Mouse (Mus musculus) intestine, postnatal 0 days (tissue): ENCODE results near the gene Peli3. TPM values are rescaled to one million over a fixed set of nuclear protein-coding genes. Genes with fewer than 3 reads are reported as not detected.
A peak's percentile ranks its signal among the peaks of the same experiment; 100 is the strongest.
"Not testable (repeated sequence)": the region's sequence is repeated elsewhere in the genome, so short reads cannot be mapped to it uniquely, and the experiment has no call there.

Source experiments
- ATAC-seq: fragments of 200-750 bp; cut with Nextera tagmentation; 2 replicates; pipeline ENCODE4 v1.8.0; 2017; ENCODE audit warnings: mild to moderate bottlenecking, moderate TSS enrichment, moderate library complexity
- H3K27ac ChIP-seq: fragments of 300-500 bp; sonication (generic); 2 replicates; pipeline ENCODE4 v1.5.1; 2014; ENCODE audit warnings: mild to moderate bottlenecking, low read depth, low read length, moderate library complexity
- H3K27me3 ChIP-seq: fragments of 300-500 bp; sonication (generic); replicated peaks from 2 replicates; pipeline ENCODE4 v1.6.1; 2014; ENCODE audit warnings: low read length, mixed read lengths; ENCODE audit not compliant: control insufficient read depth, insufficient read depth
- H3K36me3 ChIP-seq: fragments of 300-500 bp; sonication (generic); 2 replicates; pipeline ENCODE4 v1.6.1; 2014; ENCODE audit warnings: mild to moderate bottlenecking, moderate library complexity; ENCODE audit not compliant: control insufficient read depth, insufficient read depth
- H3K4me1 ChIP-seq: fragments of 300-500 bp; sonication (generic); replicated peaks from 2 replicates; pipeline ENCODE4 v1.6.1; 2014; ENCODE audit warnings: antibody characterized with exemption, low read length, mixed read lengths; ENCODE audit not compliant: control insufficient read depth, insufficient read depth
- H3K4me2 ChIP-seq: fragments of 300-500 bp; sonication (generic); replicated peaks from 2 replicates; pipeline ENCODE4 v1.6.1; 2014; ENCODE audit warnings: low read depth, mild to moderate bottlenecking, moderate library complexity
- H3K4me3 ChIP-seq: fragments of 300-500 bp; sonication (generic); 2 replicates; pipeline ENCODE4 v1.5.1; 2014; ENCODE audit warnings: low read depth, low read length
- H3K9ac ChIP-seq: fragments of 300-500 bp; sonication (generic); 2 replicates; pipeline ENCODE4 v1.6.1; 2014; ENCODE audit warnings: mild to moderate bottlenecking, low read depth, low read length
- H3K9me3 ChIP-seq: fragments of 300-500 bp; sonication (generic); 2 replicates; pipeline ENCODE4 v1.6.1; 2016; ENCODE audit warnings: mixed run types; ENCODE audit not compliant: control insufficient read depth
- CTCF ChIP-seq: sonication (generic); IDR thresholded peaks from 2 replicates; pipeline ENCODE4 v1.5.1; 2016; ENCODE audit warnings: low read depth, mild to moderate bottlenecking, control low read depth, antibody characterized with exemption, moderate library complexity
- WGBS: fragments of 180-500 bp; shearing (Covaris S2); extraction: QIAGEN DNeasy Blood & Tissue Kit; methylation state at CpG from one replicate; pipeline ENCODE4 v1.1.7; 2014; 5-methylcytosine and 5-hydroxymethylcytosine counted together
- polyA plus RNA-seq: library from polyadenylated mRNA; unstranded; fragments of >200 nt; fragmentation: Nextera tagmentation; extraction: Ambion mirVana; gene quantifications from 2 replicates; pipeline ENCODE4 v1.2.1, GENCODE M21; 2015

Gene Peli3
- polyA plus RNA-seq, 1 experiment from 2014 or later = 0.46 TPM

DNA sequence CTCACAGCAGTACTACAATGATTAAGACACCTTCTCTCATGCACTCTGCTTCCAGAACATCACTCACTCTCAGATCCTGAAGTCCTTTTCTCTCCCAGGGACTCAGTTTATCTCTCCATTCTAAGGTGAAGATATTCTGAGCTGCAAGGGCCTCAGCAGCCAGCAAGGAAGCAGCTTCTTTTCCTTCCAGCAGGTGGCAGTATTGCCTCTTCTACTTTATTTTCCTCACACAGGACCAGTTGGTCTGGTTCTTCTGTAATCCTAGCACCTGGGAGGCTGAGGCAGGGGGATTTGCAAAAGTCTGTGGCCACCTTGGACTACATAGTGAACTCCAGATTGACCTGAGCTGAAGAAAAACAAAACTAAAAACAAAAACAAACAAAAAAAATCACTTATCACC is 38.8 kb upstream of the Peli3 start:
- H3K4me1 ChIP-seq = no peaks in the 10 kb centered on the region
- peaks cover 10% of the 10 kb centered on the region; the same call in 1 of the 2 replicates for H3K27me3 ChIP-seq
- ATAC-seq = no peak
- H3K9ac ChIP-seq = no peak overlapping the region
- H3K4me3 ChIP-seq = no peak overlapping the region
- H3K4me2 ChIP-seq = no peak overlapping the region
- H3K9me3 ChIP-seq = no peaks in the 10 kb centered on the region
- H3K36me3 ChIP-seq = no peaks in the 10 kb centered on the region
- H3K27ac ChIP-seq = no peak overlapping the region
- peak; percentile 84 for TF ChIP-seq CTCF

DNA sequence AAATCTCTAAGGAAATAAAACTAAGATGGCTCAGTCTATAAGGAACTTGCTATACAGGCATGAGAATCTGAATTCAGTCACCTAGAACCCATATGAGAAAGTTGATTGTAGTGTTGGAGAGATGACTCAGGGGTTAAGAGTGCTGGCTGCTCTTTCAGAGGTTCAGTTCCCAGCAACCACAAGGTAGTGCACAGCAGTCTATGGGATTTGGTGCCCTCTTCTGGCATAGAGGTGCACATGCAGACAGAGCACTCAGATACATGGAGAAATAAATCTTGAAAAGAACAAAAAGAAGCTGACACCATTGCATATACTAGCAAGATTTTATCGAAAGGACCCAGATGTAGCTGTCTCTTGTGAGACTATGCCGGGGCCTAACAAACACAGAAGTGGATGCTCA is 25.3 kb upstream of the Peli3 start:
- peaks cover 20% of the 10 kb centered on the region; the same call in 1 of the 2 replicates for H3K36me3 ChIP-seq
- ATAC-seq = no peak
- 80% methylated on average over 2 of the region's 2 CpGs for WGBS

DNA sequence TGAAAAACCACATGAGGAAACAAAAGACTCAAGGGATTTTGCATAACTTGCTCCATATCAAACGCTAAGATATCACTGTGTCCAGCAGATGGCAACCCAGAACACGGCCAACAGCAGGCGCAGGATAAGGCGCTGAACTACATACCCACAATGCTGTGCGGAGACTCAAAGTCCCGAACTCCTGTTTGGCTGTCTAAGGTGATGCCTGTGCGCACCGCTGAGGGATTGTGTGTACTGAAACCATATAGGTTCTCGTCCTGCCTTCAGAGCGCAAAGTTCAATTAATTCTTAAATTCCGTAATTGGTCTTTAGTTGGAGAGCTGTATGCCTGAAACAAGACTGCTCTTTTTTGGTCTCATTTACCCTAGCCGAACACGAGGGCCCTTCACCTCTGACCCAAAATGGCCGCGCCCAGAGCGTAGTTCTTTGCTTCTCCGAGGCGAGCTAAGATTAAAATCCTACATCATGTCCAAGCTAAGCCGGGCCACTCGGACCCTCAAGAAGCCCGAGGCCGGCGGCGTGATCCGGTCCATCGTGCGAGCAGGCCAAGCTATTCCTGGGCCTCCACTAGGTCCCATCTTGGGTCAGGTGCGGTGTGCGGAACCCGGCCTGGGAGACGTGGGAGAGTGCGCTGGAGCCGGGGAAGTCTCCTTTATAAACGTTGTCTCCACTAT is 19.1 kb upstream of the Peli3 start, which contains the start of gene Mrpl11:
TSS of gene Mrpl11 (plus strand) at position 220 of the 674 bp plus-strand sequence.
- WGBS = under 1% methylated on average over 34 of the region's 34 CpGs
- H3K27me3 ChIP-seq = no peaks in the 10 kb centered on the region
- H3K27ac ChIP-seq = peak within 1 kb of the TSS; percentile 62; the same call in 1 of the 2 replicates
- H3K36me3 ChIP-seq = peaks cover 20% of the 10 kb centered on the region; the same call in 1 of the 2 replicates
- peak; percentile 94 for ATAC-seq
- H3K4me3 ChIP-seq = peak within 1 kb of the TSS; percentile 82
- H3K4me1 ChIP-seq = peaks cover 3% of the 10 kb centered on the region; the same call in 1 of the 2 replicates
- H3K9me3 ChIP-seq = no peaks in the 10 kb centered on the region
- peak within 1 kb of the TSS; percentile 78 for H3K9ac ChIP-seq
- peak within 1 kb of the TSS; percentile 73 for H3K4me2 ChIP-seq
- peak; percentile 96 for TF ChIP-seq CTCF

More for the DNA sequence above, 25.3 kb upstream of the Peli3 start:
- H3K4me2 ChIP-seq = no peak overlapping the region
- H3K9ac ChIP-seq = no peak overlapping the region
- no peaks in the 10 kb centered on the region for H3K27me3 ChIP-seq
- no peaks in the 10 kb centered on the region for H3K9me3 ChIP-seq
- no peaks in the 10 kb centered on the region for H3K4me1 ChIP-seq
- no peak overlapping the region for H3K4me3 ChIP-seq
- TF ChIP-seq CTCF = peak; percentile 66
- no peak overlapping the region for H3K27ac ChIP-seq

DNA sequence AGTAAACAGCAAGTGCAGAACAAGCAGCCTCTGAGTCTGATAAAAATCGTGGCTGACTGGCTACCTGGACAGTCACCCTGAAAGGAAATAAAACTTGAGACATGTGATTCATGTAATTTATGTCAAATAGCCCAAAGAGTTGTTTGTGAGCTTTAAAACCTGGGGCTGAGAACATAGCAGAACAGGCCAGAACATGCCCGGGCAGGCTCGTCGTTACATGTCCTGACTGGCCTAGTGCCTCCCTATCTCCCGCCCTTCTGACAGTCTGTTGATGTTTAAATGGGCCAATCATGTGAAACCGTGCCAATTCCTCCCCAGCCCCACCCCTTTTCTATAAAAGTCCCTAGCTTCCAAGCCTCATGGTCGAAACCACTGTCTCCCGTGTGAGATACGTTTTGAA is 5.7 kb upstream of the Peli3 start:
- WGBS = 72% methylated on average over 9 of the region's 9 CpGs
- not testable (repeated sequence) for H3K27me3 ChIP-seq, H3K4me3 ChIP-seq, H3K36me3 ChIP-seq, ATAC-seq, H3K4me2 ChIP-seq, H3K9ac ChIP-seq, H3K4me1 ChIP-seq, H3K9me3 ChIP-seq, H3K27ac ChIP-seq

DNA sequence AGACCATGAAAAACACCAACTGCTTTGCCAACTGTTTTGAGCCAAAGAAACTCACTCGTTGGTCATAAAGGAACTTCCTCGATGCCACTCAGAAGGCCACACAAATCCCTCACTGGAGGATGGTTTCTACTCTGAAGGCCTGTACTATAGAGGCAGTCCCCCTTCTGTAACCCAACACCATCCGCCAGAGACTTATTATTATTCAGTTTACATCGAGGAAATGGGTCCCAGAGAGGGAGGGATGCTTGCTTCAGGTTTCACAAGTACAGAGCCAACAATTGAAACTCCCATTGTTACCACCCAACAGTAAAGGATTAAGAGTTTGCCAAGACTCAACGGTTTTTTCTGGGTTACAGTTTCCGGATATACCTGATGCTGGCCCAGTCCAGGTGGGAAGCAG is 2.6 kb upstream of the Peli3 start:
- H3K4me3 ChIP-seq = no peak overlapping the region
- no peaks in the 10 kb centered on the region for H3K36me3 ChIP-seq
- H3K9ac ChIP-seq = no peak overlapping the region
- WGBS = 57% methylated on average over 6 of the region's 6 CpGs
- no peak overlapping the region for H3K4me2 ChIP-seq
- H3K4me1 ChIP-seq = 0 out of 2 replicates have a peak, but pooled peaks cover 3% of the 10 kb centered on the region
- H3K9me3 ChIP-seq = no peaks in the 10 kb centered on the region
- no peak for ATAC-seq
- no peaks in the 10 kb centered on the region for H3K27me3 ChIP-seq
- no peak overlapping the region for H3K27ac ChIP-seq
- no peak for TF ChIP-seq CTCF

DNA sequence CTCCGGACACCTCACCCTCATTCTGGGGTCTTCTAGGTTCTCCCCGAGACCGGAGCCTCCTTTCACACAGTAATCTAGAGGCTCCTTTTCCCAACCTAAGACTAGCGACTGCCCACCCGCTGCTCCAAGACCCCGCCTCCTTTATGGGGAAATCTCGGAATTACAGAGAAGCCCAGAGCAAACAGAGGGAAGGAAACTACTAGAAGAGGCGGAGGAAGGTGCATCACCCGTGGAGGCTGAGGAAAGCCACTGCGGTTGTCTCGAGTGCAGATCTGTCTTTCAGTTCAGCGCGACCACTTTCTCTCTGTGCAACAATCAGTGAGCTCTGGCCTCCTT is 294 bp upstream of the Peli3 start:
- H3K4me3 ChIP-seq = peak overlapping the region; percentile 60
- H3K4me1 ChIP-seq = 0 out of 2 replicates have a peak, but pooled peaks cover 3% of the 10 kb centered on the region
- WGBS = 3% methylated on average over 13 of the region's 13 CpGs
- no peak overlapping the region for H3K27ac ChIP-seq
- H3K27me3 ChIP-seq = no peaks in the 10 kb centered on the region
- TF ChIP-seq CTCF = no peak
- peak; percentile 53 for ATAC-seq
- no peaks in the 10 kb centered on the region for H3K36me3 ChIP-seq
- H3K4me2 ChIP-seq = peak overlapping the region; percentile 99
- H3K9ac ChIP-seq = peak overlapping the region; percentile 37; the same call in 1 of the 2 replicates
- no peaks in the 10 kb centered on the region for H3K9me3 ChIP-seq
